Mouse (Mus musculus) liver, embryonic 13.5 days (tissue): ENCODE results near the gene Nav2. TPM values are rescaled to one million over a fixed set of nuclear protein-coding genes. Genes with fewer than 3 reads are reported as not detected.

Experiments used
- ATAC-seq: fragments of 200-750 bp; cut with Nextera tagmentation; 2 replicates; pipeline ENCODE4 v1.8.0; 2017; ENCODE audit warnings: low read depth, mild to moderate bottlenecking, moderate number of reproducible peaks, moderate library complexity
- DNase-seq: peaks from one replicate; pipeline ENCODE4 v3.0.0; 2022
- H3K27ac ChIP-seq: fragments of 300-500 bp; sonication (generic); 2 replicates; pipeline ENCODE4 v1.5.1; 2015; ENCODE audit warnings: moderate library complexity, mild to moderate bottlenecking, inconsistent platforms
- H3K27me3 ChIP-seq: fragments of 300-500 bp; sonication (generic); 2 replicates; pipeline ENCODE4 v1.6.1; 2015; ENCODE audit warnings: mild to moderate bottlenecking, inconsistent platforms
- H3K36me3 ChIP-seq: fragments of 300-500 bp; sonication (generic); 2 replicates; pipeline ENCODE4 v1.6.1; 2015; ENCODE audit warnings: mild to moderate bottlenecking, inconsistent platforms
- H3K4me1 ChIP-seq: fragments of 300-500 bp; sonication (generic); replicated peaks from 2 replicates; pipeline ENCODE4 v1.6.1; 2015; ENCODE audit warnings: inconsistent platforms
- H3K4me2 ChIP-seq: fragments of 300-500 bp; sonication (generic); 2 replicates; pipeline ENCODE4 v1.6.1; 2015; ENCODE audit warnings: inconsistent platforms, mild to moderate bottlenecking, moderate library complexity
- H3K4me3 ChIP-seq: fragments of 300-500 bp; sonication (generic); replicated peaks from 2 replicates; pipeline ENCODE4 v1.5.1; 2015; ENCODE audit warnings: mild to moderate bottlenecking, inconsistent platforms
- H3K9ac ChIP-seq: fragments of 300-500 bp; sonication (generic); 2 replicates; pipeline ENCODE4 v1.6.1; 2015; ENCODE audit warnings: mild to moderate bottlenecking, inconsistent platforms
- H3K9me3 ChIP-seq: fragments of 300-500 bp; sonication (generic); replicated peaks from 2 replicates; pipeline ENCODE4 v1.6.1; 2016; ENCODE audit warnings: inconsistent platforms
- whole genome bisulfite sequencing: fragments of 180-500 bp; shearing (Covaris S2); methylation state at CpG from one replicate; pipeline ENCODE4 v1.1.7; 2015; ENCODE audit not compliant: insufficient replicate concordance; 5-methylcytosine and 5-hydroxymethylcytosine counted together
- polyA plus RNA-seq: library from polyadenylated mRNA; unstranded; fragments of >200 nt; fragmentation: Nextera tagmentation; extraction: Ambion mirVana; gene quantifications from 2 replicates; pipeline ENCODE4 v1.2.1, GENCODE M21; 2015

The Nav2 gene
- polyA plus RNA-seq, 1 experiment from 2014 or later, result 1.8 TPM

DNA sequence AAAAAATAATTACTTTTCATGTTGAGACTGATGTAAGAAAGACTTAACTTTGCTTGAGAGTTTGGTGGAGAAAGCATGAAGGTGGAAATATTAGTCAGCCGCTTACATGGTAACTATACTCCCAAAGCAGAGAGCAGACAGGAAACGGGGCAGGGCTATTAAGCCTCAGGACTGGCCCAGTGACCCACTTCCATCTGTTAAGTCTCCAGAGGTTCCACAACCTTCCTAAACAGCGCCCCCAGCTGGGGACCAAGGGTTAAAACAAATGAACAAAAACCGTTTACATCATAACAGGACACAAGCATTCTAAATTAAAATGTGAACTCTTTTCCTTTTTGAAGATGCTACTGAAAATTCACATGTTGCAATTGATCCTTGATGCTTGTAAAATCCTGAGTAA, 29.7 kb downstream of the Nav2 start:
- Histone ChIP-seq H3K4me1 (no peaks in the 10 kb centered on the region), H3K9ac (no peak overlapping the region), H3K4me2 (no peak overlapping the region), H3K36me3 (no peaks in the 10 kb centered on the region), H3K4me3 (no peak overlapping the region), H3K27ac (no peak overlapping the region), H3K9me3 (no peaks in the 10 kb centered on the region), H3K27me3 (no peaks in the 10 kb centered on the region)
- ATAC-seq (no peak), DNase-seq (no peak)
- 11% methylated on average over 4 of the region's 4 CpGs for WGBS

- Histone ChIP-seq H3K4me1 (peaks cover 16% of the 10 kb centered on the region), H3K9ac (no peak overlapping the region), H3K9me3 (no peaks in the 10 kb centered on the region), H3K4me2 (no peak overlapping the region), H3K4me3 (no peak overlapping the region), H3K27me3 (peaks cover 6% of the 10 kb centered on the region), H3K27ac (no peak overlapping the region), H3K36me3 (no peaks in the 10 kb centered on the region)
- ATAC-seq (peak; percentile 86), DNase-seq (no peak)
- WGBS, result 23% methylated on average over 4 of the region's 4 CpGs
Observed at GRCm38 (mm10) chr7:48948381-48949108, 40.0 kb downstream of the Nav2 start.

DNA sequence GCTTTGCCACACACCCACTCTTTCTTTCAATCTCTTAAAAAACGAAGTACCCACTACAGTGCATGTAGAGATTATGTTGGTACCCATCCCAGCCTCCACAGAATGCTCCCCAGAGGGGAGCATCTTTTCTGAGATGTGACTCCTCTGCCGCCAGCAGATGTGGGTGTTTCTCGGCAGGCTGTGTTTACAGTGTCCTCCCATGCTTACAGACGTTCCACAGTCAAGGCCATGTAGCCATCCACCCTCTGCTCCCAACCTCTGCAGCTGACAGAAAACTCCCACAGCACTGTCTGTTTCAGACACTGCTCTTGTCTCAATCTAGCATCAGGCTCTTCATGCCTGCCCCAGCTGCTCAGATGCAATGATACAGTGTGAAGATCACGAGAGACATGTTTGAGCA, 46.0 kb downstream of the Nav2 start:
- ATAC-seq (no peak), DNase-seq (no peak)
- H3K4me1 ChIP-seq, result peaks cover 3% of the 10 kb centered on the region; the same call in 1 of the 2 replicates
- H3K4me3 ChIP-seq, result no peak overlapping the region
- no peaks in the 10 kb centered on the region for H3K9me3 ChIP-seq
- no peak overlapping the region for H3K27ac ChIP-seq
- no peaks in the 10 kb centered on the region for H3K36me3 ChIP-seq
- no peak overlapping the region for H3K9ac ChIP-seq
- peaks cover 53% of the 10 kb centered on the region for H3K27me3 ChIP-seq
- no peak overlapping the region for H3K4me2 ChIP-seq
- 57% methylated on average over 5 of the region's 5 CpGs for WGBS

GRCm38 (mm10) chr7:48958528-48959315, 50.2 kb downstream of the Nav2 start:
- WGBS, result 7% methylated on average over 32 of the region's 32 CpGs
- H3K27ac ChIP-seq, result no peak overlapping the region
- H3K9ac ChIP-seq, result no peak overlapping the region
- H3K4me1 ChIP-seq, result peaks cover 3% of the 10 kb centered on the region; the same call in 1 of the 2 replicates
- no peaks in the 10 kb centered on the region for H3K36me3 ChIP-seq
- H3K4me3 ChIP-seq, result no peak overlapping the region
- ATAC-seq, result peak; percentile 29; the same call in 1 of the 2 replicates
- H3K27me3 ChIP-seq, result peaks cover 90% of the 10 kb centered on the region
- DNase-seq, result peak; percentile 2
- no peak overlapping the region for H3K4me2 ChIP-seq
- no peaks in the 10 kb centered on the region for H3K9me3 ChIP-seq

- Histone ChIP-seq H3K4me3 (no peak overlapping the region), H3K36me3 (no peaks in the 10 kb centered on the region), H3K27ac (no peak overlapping the region), H3K27me3 (peaks cover 93% of the 10 kb centered on the region), H3K4me2 (no peak overlapping the region), H3K9ac (no peak overlapping the region), H3K4me1 (peaks cover 3% of the 10 kb centered on the region; the same call in 1 of the 2 replicates), H3K9me3 (no peaks in the 10 kb centered on the region)
- DNase-seq, result no peak
- no peak for ATAC-seq
- WGBS, result 22% methylated on average over 13 of the region's 13 CpGs
Observed at GRCm38 (mm10) chr7:48959316-48959661, 50.8 kb downstream of the Nav2 start.

DNA sequence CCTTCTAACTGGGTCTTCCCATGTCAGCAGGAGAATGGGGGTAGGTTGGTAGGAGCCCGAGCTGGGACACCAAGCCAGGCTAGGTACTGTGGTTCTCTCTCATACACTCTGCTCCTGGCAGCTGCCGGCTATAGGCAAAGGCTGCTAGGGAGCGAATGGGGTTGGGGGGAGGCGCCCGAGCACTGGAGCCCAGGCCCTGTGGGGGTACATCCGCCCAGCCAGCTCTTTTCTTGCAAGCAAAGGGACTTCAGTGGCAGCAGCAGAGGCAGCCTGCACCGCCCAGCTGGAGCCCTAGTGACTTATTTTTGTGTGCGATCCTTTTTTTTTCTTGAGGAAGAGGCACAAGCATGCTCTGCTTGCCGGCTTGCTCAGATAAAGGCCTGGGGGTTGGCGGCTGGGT, 51.6 kb downstream of the Nav2 start:
- no peak overlapping the region for H3K9ac ChIP-seq
- H3K27me3 ChIP-seq, result peaks cover 94% of the 10 kb centered on the region
- H3K27ac ChIP-seq, result no peak overlapping the region
- H3K4me1 ChIP-seq, result peaks cover 3% of the 10 kb centered on the region; the same call in 1 of the 2 replicates
- H3K36me3 ChIP-seq, result no peaks in the 10 kb centered on the region
- ATAC-seq (no peak), DNase-seq (no peak)
- WGBS, result 13% methylated on average over 10 of the region's 10 CpGs
- no peak overlapping the region for H3K4me2 ChIP-seq
- H3K4me3 ChIP-seq, result no peak overlapping the region
- no peaks in the 10 kb centered on the region for H3K9me3 ChIP-seq

- WGBS, result 41% methylated on average over 8 of the region's 8 CpGs
- Histone ChIP-seq H3K27me3 (peaks cover 95% of the 10 kb centered on the region), H3K4me2 (no peak overlapping the region), H3K36me3 (no peaks in the 10 kb centered on the region), H3K9me3 (no peaks in the 10 kb centered on the region), H3K9ac (no peak overlapping the region), H3K4me3 (no peak overlapping the region), H3K4me1 (peaks cover 3% of the 10 kb centered on the region; the same call in 1 of the 2 replicates), H3K27ac (no peak overlapping the region)
- no peak for ATAC-seq
- no peak for DNase-seq
Observed at GRCm38 (mm10) chr7:48961501-48961900, 53.0 kb downstream of the Nav2 start.

DNA sequence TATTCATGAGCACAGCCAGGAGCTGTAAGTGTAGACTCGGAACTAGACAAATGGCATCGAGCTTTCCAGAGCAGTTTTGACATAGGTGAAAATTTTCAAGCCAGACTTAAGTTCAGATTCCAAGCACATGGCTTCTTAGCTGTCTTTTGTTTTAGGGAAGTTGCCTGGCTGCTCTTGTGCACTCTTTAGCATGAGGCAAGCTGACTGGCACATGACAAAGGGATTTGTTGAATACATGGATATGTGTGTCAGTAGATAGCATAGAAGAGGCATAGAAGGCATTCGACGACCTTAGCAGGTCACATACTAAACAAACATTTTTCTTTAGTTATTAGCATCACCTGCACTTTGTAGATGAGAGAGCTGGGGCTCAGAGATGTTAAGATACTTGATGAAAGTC, 53.4 kb downstream of the Nav2 start:
- WGBS, result 49% methylated on average over 4 of the region's 4 CpGs
- no peak for ATAC-seq
- no peak overlapping the region for H3K4me3 ChIP-seq
- H3K36me3 ChIP-seq, result no peaks in the 10 kb centered on the region
- peaks cover 92% of the 10 kb centered on the region for H3K27me3 ChIP-seq
- H3K9me3 ChIP-seq, result no peaks in the 10 kb centered on the region
- H3K27ac ChIP-seq, result no peak overlapping the region
- DNase-seq, result no peak
- no peak overlapping the region for H3K4me2 ChIP-seq
- peaks cover 3% of the 10 kb centered on the region; the same call in 1 of the 2 replicates for H3K4me1 ChIP-seq
- no peak overlapping the region for H3K9ac ChIP-seq

DNA sequence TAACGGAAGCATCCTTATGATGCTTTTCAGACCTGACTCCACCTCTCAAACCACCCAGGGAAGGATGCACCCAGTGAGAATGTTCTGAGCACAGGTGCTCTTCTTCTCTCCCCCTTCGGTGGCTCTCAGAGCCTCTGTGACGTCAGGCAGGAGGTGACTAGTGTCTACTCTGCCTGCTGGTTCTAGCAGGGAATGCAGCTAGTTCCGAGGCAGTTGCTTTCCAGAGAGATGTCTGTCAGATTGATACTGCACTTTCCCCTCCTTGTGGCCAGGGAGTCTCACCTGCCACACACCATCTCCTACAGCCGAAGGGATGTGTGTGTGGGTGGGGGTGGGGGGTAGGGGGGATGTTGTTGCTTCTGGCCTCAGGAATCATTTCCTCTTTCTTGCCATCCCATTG, 54.6 kb downstream of the Nav2 start:
- Histone ChIP-seq H3K27me3 (peaks cover 87% of the 10 kb centered on the region), H3K4me1 (peaks cover 3% of the 10 kb centered on the region; the same call in 1 of the 2 replicates), H3K4me2 (no peak overlapping the region), H3K27ac (no peak overlapping the region), H3K36me3 (no peaks in the 10 kb centered on the region), H3K4me3 (no peak overlapping the region), H3K9me3 (no peaks in the 10 kb centered on the region), H3K9ac (no peak overlapping the region)
- ATAC-seq (no peak), DNase-seq (no peak)
- WGBS, result 32% methylated on average over 5 of the region's 5 CpGs

- no peak for DNase-seq
- WGBS, result 44% methylated on average over 4 of the region's 4 CpGs
- no peaks in the 10 kb centered on the region for H3K36me3 ChIP-seq
Observed at GRCm38 (mm10) chr7:48963554-48963953, 55.0 kb downstream of the Nav2 start.

DNA sequence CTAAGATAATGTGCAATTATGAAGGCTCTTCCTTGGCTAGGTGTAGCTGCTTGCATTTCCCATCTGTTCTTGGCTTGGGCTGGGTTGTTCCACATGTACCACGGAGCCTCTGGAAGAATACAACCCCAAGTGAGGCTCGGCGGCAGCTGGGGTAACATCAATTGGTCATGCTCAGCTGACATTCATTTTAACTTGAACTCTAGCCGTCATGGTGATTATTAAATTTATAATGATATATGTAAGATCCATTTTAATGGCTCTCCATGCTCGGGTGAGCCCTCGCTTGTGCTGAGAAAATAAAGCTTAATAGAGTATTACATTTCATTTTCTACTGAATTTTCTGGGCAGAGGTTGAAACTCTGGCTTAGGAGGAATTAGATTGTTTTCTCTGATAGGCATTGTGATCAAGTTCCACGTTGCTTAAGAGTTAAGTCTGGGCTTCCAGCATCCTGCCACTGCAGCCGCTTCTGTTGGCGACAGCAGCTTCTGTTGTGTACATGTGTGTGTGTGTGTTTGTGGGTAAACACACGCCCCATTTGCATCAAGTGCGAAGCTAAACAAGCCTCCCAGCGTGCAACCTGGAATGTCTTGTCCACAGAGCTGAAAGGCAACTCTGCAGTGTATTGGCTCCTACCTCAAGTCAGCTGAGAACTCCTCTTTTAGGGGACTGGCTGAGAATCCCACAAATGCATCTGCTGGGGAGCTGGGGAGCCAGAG, 57.4 kb downstream of the Nav2 start:
- Histone ChIP-seq H3K36me3 (no peaks in the 10 kb centered on the region), H3K4me2 (no peak overlapping the region), H3K4me3 (no peak overlapping the region), H3K27me3 (peaks cover 65% of the 10 kb centered on the region), H3K9ac (no peak overlapping the region), H3K9me3 (no peaks in the 10 kb centered on the region), H3K4me1 (no peaks in the 10 kb centered on the region), H3K27ac (no peak overlapping the region)
- DNase-seq (no peak), ATAC-seq (no peak)
- 58% methylated on average over 12 of the region's 12 CpGs for WGBS

More at GRCm38 (mm10) chr7:48963554-48963953, 55.0 kb downstream of the Nav2 start:
- Histone ChIP-seq H3K27me3 (peaks cover 87% of the 10 kb centered on the region), H3K9me3 (no peaks in the 10 kb centered on the region), H3K4me1 (peaks cover 3% of the 10 kb centered on the region; the same call in 1 of the 2 replicates), H3K4me3 (no peak overlapping the region), H3K4me2 (no peak overlapping the region), H3K27ac (no peak overlapping the region), H3K9ac (no peak overlapping the region)
- no peak for ATAC-seq
